ENCODE assay signal across 10 mouse cellular contexts in the genomic region with DNA sequence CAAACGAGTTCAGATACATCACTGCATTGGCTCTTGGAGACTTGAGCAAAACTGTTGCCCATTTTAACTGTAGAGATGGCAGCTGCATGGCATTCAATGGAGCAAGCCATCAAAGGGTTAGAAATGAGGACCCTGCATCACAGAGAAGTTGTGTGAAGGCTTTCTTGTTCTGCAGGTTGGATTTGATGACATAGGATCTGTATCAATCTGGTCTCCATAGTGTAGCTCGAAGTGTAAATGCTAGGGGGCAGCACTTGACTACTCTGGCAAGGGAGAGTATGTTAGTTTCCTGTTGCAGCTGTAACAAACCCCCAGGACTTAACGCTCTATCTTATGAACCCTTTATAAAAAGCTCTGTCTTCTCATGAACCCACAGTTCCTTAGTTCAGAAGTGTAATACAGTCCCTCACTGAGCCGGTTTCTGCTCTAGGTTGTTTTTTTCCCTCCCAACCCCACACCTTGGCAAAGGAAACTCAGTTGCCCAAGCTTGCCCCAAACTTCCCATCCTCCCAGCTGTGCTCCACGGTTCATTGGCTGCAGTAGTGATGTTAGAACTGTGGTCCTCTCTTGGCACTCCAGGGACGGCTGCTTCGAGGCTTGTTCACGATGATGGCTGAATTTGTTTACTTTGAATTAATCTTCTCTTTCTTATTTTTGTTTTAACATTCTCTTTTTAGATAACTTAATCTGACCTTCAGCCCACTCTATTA.
DNase-seq lines count a peak whose midpoint lies in the region; ATAC-seq and TF ChIP-seq lines count a peak whose summit lies in the region.
"Had no signal": no experiment of that assay in that cellular context is flagged by ENCODE, and none has a peak within 500 bp of the region (broad histone marks: within the 10 kb centered on the region; RNA-seq: fewer than 3 reads in every experiment).

No protein-coding gene starts in this region.

- H3K36me3 ChIP-seq in spleen, adult 2 months (ENCODE audit: control insufficient read depth, insufficient read depth, low read length) = no peaks in the 10 kb centered on the region
- no peaks in the 10 kb centered on the region for H3K36me3 ChIP-seq in intestine, embryonic 16.5 days (ENCODE audit: control insufficient read depth, insufficient read depth, low read length)
- H3K36me3 ChIP-seq: hindbrain, embryonic 15.5 days; neural tube, embryonic 12.5 days had no signal

- H3K4me2 ChIP-seq in intestine, embryonic 16.5 days (ENCODE audit: low read depth, low read length) = no peak overlapping the region
- H3K4me2 ChIP-seq: hindbrain, embryonic 15.5 days; neural tube, embryonic 12.5 days had no signal

- intact Hi-C loops in gastrocnemius, adult 2 months (cut with DNase I) = loop anchor here (2.0 kb wide), 1 partner anchor 515 kb away; no protein-coding TSS in a partner anchor

- WGBS in spleen, adult 2 months = 57% methylated on average over 8 of the region's 8 CpGs
- 70% methylated on average over 8 of the region's 8 CpGs for WGBS in intestine, embryonic 16.5 days

- peak overlapping the region; percentile 43 for H3K27ac ChIP-seq in gastrocnemius, adult 2 months
- H3K27ac ChIP-seq in spleen, adult 2 months (ENCODE audit: insufficient read depth, low read length) = no peak overlapping the region
- no peak overlapping the region for H3K27ac ChIP-seq in intestine, embryonic 16.5 days (ENCODE audit: low read length)
- H3K27ac ChIP-seq: hindbrain, embryonic 15.5 days; neural tube, embryonic 12.5 days had no signal

- peak; percentile 40 for DNase-seq in gastrocnemius, adult 2 months
- DNase-seq in gastrocnemius, postnatal 25 days = no peak
- DNase-seq in spleen, adult 2 months (ENCODE audit: low read depth in 1 of 2, low spot score in 2 of 2) = peak; percentile 11 to 16
- DNase-seq in spleen, adult 12 weeks (ENCODE audit: low spot score) = no peak
- peak; percentile 69 for DNase-seq in embryo, embryonic 11 days
- peak; percentile 42 for DNase-seq in induced T-regulatory cell, adult 2 months (ENCODE audit: low read depth)
- DNase-seq in lung, postnatal 14 days = peak; percentile 52

- ATAC-seq in intestine, embryonic 16.5 days = no peak

- no peak for TF ChIP-seq POLR2A in spleen, adult 2 months (IDR thresholded peaks at IDR 0.05; ENCODE audit: low read depth, low read length)

- H3K9me3 ChIP-seq in intestine, embryonic 16.5 days (ENCODE audit: control insufficient read depth, low read length) = no peaks in the 10 kb centered on the region
- H3K9me3 ChIP-seq: hindbrain, embryonic 15.5 days; neural tube, embryonic 12.5 days had no signal

- no peaks in the 10 kb centered on the region for H3K4me1 ChIP-seq in spleen, adult 2 months (ENCODE audit: control insufficient read depth, insufficient read depth, insufficient read length)
- no peaks in the 10 kb centered on the region for H3K4me1 ChIP-seq in intestine, embryonic 16.5 days (ENCODE audit: control insufficient read depth, insufficient read depth, low read length)
- H3K4me1 ChIP-seq: hindbrain, embryonic 15.5 days; neural tube, embryonic 12.5 days had no signal

- H3K9ac ChIP-seq in intestine, embryonic 16.5 days (ENCODE audit: low read depth, low read length) = no peak overlapping the region
- H3K9ac ChIP-seq: hindbrain, embryonic 15.5 days; neural tube, embryonic 12.5 days had no signal

- no peaks in the 10 kb centered on the region for H3K27me3 ChIP-seq in spleen, adult 2 months (ENCODE audit: control insufficient read depth, insufficient read depth, low read length)
- no peaks in the 10 kb centered on the region for H3K27me3 ChIP-seq in intestine, embryonic 16.5 days (replicated peaks; ENCODE audit: control insufficient read depth, insufficient read depth, low read length)
- H3K27me3 ChIP-seq: hindbrain, embryonic 15.5 days; neural tube, embryonic 12.5 days had no signal

- H3K4me3 ChIP-seq in gastrocnemius, adult 2 months = peak overlapping the region; percentile 46
- no peak overlapping the region for H3K4me3 ChIP-seq in spleen, adult 2 months (ENCODE audit: extremely low read depth, insufficient read depth, insufficient read length)
- H3K4me3 ChIP-seq in intestine, embryonic 16.5 days (ENCODE audit: low read length) = no peak overlapping the region
- H3K4me3 ChIP-seq: hindbrain, embryonic 15.5 days; neural tube, embryonic 12.5 days had no signal

- peak; percentile 67 for TF ChIP-seq CTCF in gastrocnemius, adult 2 months (IDR thresholded peaks at IDR 0.05)
- TF ChIP-seq CTCF in spleen, adult 2 months (IDR thresholded peaks at IDR 0.05; ENCODE audit: extremely low read depth, insufficient read depth, insufficient read length, insufficient replicate concordance) = no peak

Comparison
In these comparisons a context has a peak if more than half of its experiments do, and no peak if none do; other contexts are left out.
1. DNase-seq: peak in gastrocnemius, adult 2 months (single experiment), spleen, adult 2 months (2 of 2), embryo, embryonic 11 days (single experiment), induced T-regulatory cell, adult 2 months (single experiment) and lung, postnatal 14 days (single experiment); none in gastrocnemius, postnatal 25 days (single experiment) and spleen, adult 12 weeks (single experiment).